Mouse (Mus musculus): ENCODE results near the gene Card9.

Gene Card9

DNA sequence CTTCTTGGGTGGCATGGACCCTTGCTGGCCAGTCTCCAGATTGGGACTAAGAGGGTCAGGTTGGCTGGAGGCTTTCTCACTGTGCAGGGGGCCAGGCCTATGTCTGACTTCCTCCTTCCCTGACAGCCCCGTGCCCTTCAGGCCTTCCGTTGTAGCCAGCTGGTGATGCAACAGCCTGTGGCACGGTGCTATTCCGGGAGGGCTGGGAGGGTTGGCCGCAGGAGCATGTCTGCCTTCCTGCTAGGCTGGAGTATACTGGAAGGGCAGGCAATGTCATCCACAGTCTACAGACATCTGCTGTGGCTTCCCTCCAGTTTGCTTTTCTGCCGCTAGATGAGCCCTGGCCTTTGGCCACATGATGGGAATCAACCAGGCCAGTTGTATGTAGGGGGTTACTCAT, 735 bp downstream of the Card9 start:
- no peak for DNase-seq

DNA sequence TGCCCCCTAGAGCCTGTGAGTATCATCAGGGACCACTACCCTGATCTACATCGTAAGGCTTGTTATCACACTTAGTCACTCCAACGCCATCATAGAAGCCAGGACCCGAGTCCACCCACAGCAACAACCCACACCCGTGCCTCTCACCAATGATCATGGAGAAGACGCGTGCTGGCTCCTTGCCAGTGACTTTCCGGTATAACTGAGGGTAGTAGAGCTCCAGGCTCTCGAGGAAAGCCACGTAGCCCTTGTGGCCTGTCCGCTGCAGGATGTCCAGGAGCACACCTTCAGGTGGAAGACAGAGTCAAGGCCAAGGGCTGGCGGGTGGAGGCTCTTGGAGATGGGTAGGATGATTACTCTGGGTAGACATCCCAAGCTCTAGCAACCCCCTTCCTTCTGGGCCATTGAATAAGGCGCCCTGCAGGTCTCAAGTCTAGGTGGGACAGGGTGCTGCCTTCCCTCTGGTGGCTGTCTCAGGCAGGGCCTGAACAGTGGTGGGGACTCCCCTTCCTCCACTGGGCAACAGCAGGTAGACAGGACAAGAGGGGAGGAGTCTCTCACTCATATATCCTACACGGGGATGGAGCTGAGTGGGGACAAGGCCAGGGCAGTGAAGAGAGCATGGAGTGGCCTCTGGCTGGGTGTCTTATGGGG, 1.9 kb downstream of the Card9 start:
- no peak for DNase-seq

DNA sequence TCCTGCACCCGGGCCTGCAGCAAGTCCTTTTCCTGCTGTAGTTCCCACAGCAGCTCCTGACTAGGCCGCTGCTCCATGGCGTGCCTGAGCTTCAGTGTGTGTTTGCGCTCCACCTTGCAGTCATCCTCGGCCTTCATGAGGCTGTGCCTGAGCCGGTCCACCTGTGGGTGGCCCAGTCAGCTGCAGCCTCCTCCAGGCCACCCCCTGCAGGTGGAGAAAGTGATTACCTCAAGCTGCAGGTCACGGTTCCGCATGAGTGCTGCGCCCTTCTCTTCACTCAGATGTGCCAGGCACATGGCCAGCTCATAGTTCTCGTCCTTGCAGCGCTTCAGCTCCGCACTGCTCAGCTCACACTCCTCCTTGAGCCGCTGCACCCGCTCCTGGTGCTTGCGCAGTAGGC, 3.2 kb downstream of the Card9 start:
- DNase-seq, result peak; percentile 86 to 92

DNA sequence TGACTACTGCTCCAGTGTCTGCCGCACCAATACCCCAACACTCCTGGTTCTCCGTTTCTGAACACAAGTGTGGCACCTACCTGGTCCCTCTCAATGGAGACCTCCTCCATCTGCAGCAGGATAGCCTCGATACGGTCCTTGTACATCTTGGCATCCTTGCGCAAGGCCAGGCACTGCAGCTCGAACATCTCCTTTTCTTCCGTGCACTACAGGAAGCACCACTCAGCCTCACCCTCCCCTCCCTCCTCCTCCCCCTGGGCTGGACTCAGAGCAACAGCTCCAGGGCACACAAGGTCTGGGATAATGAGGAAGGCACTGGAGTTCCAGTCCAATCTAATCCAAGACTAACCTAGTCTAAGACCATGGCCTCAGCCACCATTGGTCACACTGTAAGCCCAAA, 4.0 kb downstream of the Card9 start:
- no peak for DNase-seq

DNA sequence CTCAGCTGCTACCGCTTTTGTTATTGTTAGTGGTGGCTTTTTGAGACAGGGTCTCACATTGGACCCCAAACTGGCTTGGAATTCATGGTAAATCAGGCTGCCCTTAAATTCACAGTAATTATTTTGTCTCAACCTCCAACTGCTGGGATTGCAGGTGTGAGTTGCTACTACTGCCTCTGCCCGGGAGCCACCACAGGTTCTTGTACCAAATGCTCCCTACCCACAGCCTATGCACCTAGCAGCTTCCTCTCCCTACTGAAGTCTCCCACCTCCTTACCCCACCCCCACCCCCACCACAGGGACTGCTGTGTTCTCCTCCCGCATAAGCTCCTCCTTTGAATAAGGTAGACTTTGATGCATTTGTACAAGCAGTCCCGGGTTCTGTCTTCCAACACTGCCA, 4.5 kb downstream of the Card9 start:
- no peak for DNase-seq

DNA sequence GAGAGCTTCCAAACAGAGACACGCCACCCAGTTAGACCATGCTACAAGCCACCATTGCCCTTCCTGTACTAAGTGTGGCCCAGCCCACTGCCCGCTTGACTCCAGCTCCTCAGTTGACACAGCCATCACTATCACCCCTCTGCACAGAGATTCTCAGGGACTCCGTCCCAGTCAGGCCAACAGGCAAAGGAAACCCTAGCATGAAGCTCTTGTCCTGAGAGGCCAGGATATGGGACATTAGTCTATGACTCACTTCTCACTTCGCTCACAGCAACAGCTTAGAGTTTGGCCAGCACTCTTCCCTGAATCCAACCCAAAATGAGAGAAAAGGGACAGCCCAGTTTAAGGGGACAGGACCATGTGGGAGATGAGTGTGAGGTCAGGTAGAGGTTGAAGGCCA, 6.3 kb downstream of the Card9 start:
- no peak for DNase-seq

DNA sequence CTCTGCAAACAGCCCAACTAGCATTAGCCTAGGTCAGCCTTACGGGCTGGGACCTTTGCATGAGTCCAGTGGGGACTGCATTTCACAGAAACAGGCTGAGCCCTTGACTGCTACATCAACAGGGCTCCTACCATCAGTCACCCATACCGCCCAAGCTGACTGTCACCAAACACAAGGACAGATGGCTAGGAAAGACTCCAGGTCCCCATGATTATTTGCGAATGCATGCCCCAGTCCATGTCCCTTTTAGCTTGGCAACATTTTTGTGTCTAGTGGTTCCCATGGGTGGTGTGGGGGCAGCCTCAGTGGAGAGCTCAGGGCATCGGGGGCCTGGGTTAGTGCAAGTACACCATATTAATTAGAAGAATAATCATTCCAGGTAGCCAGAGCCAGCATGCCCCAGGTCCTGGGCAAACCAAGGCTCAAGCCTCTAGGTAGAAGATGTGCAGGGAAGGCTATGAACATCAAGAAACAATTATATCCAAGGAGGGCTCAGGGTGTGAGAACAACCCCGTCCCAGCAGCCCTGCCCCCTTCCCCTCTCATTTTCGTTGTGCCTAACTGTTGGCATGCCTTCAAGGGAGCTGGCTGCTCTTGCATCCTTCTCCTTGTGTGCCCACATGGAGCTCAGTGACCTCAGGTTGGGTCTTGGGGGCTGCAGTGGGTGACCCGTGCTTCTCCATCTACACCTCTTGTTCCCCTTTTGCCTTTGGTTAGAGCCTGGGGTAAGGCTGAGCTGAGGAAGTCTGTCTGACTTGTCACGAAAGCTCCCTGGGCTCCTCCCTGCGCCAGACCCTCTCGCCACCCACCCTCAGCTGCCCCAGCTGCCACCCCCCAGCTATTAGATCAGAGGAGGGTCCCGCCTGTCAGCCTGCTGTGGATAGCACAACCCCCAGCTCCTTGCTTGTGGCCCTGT, 7.4 kb downstream of the Card9 start:
- DNase-seq, result no peak

DNA sequence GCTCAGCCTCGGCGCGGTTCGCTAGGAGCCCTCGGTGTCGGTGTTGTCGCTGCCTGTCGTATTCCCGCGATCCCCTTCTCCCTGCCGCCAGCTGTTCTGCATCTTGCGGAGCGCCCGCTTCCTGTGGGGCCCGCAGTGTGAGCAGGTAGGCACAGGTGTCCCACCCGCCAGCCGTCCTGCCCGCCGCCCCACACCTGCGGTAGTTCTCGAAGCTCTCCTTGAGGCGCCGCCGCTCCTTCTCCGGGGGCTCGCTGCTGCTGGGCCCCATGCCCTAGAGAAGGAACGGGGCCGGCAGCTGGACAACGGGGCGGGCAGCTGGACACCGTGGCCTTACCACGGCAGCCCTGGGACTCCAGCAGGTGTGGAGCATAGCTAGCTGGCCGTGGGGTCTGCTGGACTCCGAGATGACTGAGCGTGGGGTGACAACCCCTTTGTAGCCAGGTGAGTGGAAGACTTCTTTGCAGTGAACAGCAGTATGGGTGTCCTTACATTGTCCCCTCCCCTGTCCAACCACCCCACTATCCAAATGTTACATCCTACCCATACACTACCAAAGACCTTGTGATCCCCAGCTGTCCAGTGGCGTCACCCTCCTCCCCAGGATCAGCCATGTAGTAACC, 8.3 kb downstream of the Card9 start:
- no peak for DNase-seq

DNA sequence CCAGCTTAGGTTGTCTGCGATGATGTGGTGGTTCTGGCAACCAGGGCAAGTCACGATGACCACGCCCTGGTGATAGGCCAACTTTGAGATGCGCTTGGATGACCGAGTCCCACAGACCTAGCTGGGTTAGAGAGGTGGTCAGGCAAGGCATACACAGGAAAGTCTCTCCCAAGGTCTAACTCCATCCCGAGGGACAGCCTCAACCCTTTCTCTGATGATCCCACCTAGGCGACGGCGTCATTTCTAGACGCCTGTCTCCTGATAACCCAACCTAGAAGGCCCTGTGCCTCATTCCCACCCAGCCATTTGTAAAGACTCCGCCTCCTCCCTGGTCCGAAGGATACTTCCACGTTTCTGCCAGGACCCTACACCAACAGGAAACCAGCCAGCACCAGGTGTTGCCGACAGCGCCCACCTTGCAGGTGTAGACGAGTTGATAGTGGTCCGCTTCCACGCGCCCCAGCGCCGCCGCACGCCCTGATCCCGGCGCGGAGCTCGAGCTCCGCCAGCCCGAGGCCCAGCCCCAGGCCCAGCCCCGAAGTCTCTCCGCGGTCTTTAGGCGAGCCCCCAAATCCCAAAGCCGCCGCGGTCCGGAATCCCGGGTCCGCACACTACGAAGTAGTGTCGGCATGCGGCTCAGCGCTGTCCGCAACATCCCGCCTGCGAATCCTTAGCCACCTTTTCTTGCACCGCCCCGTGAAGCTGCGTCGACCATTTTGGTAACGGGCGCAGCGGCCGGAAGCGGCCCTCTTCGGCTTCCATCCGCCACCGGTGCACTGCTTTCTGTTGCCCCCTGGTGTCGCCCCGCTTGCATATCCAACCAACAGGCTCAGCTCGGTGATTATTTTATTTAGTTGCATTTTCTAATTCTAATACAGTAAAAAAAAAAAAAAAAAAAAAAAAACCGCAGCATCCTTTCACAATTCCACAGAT, 9.1 kb downstream of the Card9 start, which contains the start of gene Dnlz:
Dnlz (minus strand) TSS at position 753 of the 933 bp plus-strand sequence.
- DNase-seq, result peak; percentile 96

DNA sequence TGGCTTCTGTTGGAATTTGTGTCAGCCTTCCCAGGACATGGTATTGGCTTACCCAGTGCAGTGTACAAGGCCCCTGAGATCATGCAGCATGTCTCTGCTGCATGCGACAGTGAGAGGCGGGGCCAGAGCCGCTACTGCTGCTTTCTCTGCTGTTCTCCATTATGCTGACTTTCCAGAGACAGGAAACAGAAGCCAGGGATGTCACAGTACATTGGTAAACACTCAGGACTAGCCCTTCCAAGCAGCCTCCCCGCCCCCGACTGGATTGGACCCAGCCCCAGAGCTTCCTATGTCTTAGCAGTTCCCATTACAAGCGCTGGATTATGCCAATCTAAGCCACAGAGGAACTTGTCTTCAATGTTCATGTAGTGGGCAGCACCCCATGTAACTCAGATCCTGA, 12.5 kb downstream of the Card9 start:
- DNase-seq, result peak; percentile 56 to 77

DNA sequence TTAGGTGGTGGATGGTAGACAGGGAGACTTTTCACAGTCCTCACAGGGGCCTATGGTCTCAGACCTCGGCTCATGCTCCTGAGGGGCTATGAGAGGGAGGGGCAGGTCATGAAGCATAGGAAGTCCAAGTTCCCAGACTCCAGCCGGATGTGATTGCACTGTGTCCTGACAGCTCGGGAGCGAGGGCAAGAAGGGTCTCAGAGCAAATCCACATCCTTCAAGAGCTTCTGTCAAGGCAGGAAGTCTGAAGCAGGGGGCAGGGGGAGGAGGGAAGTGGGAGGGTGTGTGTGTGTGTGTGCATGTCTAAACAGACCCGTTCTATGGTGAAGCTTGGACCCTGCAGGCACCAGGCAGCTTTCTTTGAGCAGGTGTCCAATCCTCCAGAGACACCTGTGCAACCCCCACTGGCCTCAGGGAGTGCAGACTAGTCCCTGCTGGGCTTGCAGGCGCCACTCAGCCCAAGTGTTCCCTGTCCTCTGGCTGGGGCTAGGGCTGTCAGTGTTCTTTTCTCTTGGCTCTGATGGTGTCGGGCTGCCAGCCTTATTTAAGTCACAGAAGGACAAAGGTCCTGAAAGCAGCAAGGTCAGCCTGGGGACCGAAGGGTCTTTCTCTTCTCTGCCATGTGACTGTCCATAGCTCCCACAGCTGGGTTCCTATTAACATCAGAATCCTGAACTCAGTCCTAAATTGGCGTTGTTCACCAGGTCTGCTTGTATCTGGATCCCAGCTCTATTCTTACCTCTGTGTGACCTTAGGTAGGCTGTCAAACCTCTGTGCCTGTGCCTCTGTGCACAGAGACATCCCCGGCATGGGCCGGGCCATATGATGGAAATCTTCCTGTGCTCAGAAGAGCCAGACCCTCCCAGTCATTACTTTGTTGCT, 17.9 kb downstream of the Card9 start:
- DNase-seq, result peak; percentile 62 to 89

DNA sequence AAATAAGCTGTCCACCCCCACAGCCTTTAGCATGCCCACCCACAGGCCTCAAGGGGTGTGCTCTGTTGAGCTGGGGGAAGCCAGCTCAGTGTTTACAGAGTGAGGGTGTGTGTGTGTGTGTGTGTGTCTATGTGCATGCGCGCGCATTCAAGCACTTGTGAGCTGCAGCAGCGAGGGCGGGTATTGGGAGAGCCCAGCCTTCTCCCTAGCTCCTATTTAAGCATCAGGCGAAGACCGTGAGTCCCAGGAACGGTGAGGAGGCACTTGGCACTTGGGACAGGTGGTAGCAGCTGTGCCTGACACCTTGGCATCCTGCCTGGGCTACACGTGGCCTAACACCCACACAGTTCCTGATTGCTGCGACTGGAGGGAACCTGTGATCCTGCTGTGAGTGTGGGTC, 18.7 kb downstream of the Card9 start:
- peak; percentile 68 to 81 for DNase-seq

DNA sequence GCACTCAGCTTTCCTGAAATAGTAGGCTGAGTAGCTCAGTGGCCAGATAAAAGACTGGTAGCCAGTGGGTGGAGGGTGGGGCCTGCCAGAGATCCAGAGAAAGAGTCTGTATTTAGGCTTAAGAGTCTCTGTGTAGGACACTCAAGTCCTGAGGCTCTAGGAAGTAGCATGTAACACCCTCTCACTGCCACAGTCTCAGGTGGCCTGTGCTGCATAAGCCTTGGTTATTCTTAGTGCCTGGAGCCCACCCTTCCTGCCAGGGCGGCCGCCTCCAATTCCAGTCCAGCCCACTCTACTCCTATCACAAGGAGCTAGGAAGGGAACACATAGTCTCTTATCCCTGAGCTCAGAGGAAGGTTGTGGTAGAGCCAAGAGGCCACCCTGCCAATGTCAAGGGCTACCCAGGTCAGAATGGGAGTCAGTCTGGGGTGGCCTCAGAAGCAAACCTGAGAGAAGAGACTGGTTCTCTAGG, 19.2 kb downstream of the Card9 start:
- peak; percentile 24 to 72 for DNase-seq

DNA sequence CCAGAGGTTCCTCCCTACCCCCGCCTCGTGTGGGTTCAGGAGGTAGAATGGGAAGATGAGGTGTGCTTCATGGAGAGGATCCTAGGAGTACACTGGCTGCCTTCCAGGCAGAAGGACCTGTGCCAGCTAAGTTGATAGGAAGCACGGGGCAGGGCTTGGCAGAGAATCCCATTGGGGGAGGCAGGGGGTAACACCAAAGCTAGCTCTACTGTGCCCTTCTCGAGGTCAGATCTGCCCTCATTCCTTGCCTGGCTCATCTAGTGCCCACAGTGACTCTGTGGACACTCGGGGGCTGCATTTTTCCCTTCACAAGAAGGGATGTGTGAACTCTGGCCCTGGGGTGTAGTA, 21.5 kb downstream of the Card9 start:
- peak; percentile 66 to 70 for DNase-seq

DNA sequence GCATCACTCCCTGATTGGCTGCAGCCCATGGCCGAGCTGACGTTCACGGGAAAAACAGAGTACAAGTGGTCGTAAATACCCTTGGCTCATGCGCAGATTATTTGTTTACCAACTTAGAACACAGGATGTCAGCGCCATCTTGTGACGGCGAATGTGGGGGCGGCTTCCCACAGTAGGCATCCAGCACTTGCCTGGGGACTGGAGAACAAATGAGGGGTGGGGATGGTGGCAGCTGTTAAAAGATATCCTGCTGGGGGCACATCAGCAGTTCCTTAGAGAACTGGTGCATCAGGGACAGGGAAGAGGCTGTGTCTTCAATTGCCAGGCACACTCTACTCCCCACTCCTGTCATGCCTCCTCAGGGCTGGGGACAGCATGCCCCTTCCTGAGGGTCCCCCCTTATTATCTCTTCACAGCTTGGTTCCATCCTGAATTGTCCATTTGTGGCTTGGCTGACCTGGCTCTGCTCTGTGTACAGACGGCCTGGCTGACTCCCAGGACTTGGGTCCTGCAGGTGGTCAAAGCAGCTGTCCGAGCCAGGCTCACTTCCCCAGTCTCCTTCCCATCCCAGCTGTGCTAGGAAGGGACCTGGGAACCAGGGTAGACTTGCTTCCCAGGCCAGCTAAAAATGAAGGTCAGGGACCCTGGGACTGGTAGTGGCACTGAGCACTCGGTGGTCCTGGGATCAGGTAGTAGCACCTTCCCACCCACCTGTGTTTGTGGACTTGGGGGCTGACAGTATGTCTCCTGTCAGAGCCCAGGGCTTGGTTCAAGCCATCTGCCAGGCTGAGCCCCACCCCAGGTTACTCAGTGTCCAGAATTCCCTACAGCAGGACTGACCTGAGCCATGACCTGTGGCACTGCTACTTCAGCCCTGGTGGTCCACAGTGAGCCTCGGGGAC, 22.2 kb downstream of the Card9 start:
- DNase-seq, result no peak

DNA sequence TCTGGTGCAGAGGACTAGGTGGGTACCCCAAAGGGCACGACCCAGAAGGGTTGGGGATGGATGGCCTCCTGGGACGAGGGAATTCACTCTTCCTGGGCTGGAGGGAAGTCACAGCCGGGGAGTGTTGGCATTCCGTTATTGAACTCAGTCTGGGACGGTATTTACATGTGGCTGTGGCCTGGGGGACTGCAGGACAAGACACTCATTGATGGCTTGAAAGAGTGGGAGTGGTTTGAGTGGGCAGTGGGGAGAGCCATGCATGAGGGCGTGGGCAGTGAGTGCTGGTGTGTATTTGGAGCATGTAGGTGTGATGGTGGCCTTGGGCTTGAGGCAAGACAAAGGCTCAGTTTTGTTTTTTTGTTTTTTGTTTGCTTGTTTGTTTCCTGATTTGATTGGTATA, 30.0 kb downstream of the Card9 start:
- DNase-seq, result no peak

DNA sequence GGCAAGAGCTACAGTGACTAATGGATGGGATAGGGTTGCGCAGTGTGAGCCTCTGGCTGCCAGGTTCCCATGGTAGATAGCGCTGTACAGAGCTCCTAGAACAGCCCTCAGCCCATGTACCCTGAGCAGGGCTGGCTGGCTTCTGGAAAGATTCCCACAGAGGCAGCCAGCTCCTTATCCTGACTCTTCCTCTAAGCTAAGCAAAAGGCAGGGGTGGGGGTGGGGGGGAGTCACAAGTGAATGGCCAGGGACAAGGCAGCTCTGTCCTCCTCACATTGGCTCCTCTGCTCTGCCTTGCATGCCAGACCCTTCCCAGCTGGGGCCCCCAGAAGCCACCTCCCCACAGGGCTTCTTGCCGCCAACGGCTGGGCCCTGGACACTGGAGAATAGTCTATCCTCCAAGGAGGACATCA, 30.7 kb downstream of the Card9 start:
- DNase-seq, result no peak

DNA sequence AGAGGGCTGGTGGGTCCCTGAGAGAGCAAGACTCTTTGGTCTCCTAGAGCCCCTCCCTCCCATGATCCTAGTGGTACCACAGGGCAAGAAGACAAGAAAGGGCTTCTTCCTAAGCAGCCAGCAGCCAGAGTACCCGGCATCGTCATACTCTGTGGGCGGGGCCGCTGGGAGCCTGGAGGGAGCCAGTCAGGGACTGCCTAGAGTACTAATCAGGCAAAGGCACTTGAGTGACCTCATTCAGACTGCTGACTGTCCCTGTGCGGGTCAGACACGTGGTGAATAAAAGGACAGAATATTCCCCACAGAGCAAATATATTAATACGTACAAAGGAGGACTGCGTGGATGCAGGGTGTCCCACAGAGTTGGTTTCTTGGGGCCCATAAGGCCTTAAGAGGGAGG, 31.3 kb downstream of the Card9 start:
- DNase-seq, result peak in 1 of 2 experiments; percentile 36

DNA sequence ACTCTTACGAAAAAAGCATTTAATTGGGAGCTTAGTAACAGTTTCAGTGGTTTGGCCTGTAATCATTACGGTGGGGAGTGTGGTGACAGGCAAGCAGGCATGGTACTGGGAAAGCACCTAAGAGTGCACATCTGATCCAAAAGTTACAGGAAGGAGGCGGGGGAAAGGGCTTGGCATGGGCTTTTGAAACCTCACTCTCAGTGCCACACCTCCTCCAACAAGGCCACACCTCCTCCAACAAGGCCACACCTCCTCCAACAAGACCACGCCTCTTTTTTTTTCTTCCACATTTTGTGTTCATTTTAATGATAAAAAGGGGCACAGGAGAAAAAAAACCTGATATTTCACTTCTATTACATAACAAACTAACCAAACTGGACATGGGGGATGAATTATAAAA, 32.9 kb downstream of the Card9 start:
- peak in 1 of 2 experiments; percentile 37 for DNase-seq

Measured in kidney, postnatal 25 days (tissue).